Mouse (Mus musculus): ENCODE data around the gene Nmu. TPM values are rescaled to one million over a fixed set of nuclear protein-coding genes. Genes with fewer than 3 reads are reported as not detected.

Nmu gene
- total RNA-seq, 2 experiments from 2014 or later = not detected

DNA sequence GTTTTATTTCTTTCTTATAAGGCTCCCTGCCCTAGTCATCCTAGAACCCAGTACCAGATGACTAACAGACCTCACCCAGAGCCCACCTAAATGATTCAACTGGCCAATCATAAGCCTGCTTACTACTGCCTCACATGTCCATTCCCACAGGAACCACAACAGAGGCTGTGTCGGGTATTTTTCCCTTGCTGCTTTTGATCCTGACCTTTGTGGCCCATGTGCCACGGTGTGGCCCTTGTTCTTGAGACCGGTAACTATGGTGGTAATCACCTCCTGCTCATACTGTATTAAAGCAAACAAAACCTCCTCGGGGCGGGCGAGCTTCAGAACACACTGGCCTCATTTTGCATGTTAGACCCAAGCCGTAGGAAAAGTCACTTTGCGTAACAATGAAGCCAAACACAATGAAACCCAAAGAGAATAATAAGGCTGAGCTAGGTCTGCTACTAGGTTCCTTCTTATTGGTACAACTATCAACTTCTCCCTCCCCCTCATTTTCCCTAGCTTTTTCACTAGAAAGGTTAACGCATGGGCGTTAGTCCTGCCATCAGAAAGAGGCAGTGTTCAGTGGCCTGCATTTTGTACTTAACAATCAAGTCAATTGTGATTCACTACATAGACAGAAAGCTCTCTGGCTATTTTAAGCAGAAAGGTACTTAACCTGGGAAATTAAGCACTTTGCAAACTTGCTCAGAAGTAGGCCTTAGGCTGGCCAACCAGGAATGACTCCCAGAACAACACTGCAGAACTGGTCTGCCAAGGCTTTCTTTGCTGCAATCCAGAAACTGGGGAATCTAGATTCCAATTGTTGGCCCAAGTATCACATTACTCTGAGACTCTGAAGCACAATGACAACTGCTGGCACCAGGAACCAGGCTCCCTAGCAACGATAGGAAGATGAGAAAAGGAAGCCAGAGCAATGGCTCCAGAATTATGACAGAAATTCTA lies 42.1 kb downstream of the Nmu start:
- no peak for ATAC-seq (replicated peaks; ENCODE audit: low FRiP score, poor library complexity, severe bottlenecking)

DNA sequence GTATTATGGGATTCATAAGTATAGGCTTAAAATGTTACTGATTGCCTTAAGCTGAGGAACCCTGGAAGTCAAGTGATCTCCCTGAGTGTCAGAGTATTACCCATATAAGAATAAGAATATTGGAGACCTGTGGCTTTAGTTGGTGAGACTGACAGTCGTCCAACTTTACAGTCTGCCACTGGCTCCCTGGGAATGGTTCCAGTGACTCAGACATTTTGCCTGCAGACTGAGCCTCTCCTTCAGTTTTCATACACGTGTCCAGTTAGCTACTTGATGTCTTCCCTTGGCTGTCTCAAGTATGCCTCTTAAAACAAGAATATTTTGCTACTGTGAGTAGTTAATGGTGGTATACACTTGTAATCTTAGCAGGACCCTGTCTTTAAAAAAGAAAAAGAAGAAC lies 55.4 kb downstream of the Nmu start:
- no peak for ATAC-seq (replicated peaks; ENCODE audit: low FRiP score, poor library complexity, severe bottlenecking)

DNA sequence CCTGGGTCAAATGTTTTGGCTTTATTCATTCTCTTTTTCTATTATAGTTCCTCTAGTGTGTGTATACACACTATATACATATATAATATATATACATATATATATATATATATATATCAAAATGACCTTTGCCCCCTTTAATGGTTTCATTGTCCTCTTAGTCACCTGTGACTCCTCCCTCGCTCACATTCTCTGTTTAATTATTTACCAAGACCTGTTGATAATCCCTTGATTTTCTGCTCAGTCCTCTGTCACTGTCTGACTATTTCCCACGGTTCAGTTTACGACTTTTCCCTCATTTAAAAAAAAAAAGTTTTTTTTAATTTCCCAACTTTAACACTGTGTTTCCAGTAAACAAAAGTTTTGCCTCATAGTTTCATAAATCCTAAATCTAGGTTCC lies 57.3 kb downstream of the Nmu start:
- no peak for ATAC-seq (replicated peaks; ENCODE audit: low FRiP score, poor library complexity, severe bottlenecking)

DNA sequence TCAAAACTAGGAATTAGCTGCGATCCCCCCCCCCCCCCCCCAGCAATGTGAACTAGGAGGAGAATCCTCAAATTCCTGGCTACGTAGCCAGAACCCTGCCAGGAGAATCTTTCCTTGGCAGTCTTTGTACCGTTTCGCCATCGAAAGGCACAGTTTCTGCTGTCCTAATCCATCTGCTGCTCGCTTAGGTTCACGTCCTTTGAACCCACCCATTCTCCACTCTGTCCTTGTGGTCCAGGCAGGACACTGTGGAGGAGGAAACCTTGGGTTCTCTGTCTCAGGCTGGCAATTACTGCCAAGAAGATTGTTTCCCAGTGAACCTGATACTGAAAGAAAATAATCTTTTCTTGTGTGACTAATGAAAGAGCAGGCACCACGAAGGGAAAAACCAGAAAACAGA lies 58.0 kb downstream of the Nmu start:
- no peak for ATAC-seq (replicated peaks; ENCODE audit: low FRiP score, poor library complexity, severe bottlenecking)

DNA sequence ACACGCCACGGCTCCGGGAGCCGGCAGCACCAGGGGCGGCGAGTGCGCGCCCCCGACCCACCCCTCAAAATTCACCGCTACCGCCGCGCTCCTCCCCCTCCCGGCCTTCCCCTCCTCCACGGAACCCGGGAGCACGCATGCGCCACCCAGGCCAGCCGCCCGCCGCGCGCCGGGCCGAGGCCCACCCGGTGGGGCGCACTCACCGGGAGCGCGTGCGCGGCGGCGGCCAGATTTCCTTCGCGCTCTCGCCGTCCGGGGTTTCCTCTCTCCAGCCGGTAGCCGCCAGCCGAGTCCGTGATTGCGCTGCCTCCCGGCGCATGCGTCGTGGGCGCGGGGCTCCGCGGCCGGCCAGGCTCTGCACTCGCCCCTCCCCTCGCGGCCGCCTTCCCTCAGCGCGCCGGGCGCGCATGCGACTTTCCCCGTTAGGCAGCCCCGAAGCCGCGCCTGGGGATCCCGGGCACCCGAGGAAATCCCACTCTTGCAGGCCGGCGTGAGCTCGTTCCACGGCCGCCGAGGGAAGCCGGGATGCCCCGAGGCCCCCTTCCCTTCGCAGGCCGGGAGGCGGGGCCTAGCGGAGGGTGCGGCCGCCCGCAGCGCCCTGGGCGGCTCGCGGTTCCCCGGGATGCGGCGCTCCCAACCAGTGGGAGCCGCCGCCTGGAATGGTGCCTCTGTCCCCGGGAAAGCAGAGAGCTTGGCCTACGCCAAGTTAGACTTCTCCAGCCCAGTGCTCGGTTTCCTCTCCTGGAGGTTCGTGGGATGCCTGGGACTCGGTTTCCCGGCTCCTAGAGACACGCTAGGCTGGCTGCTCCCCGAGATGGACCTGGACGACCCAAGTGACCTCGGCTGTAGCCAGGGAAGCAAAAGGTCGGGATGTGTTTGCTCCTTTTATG lies 58.9 kb downstream of the Nmu start, which contains the start of gene Clock:
Gene Clock, minus strand, starts transcription at position 341 of the 890 bp plus-strand sequence.
- ATAC-seq (replicated peaks; ENCODE audit: low FRiP score, poor library complexity, severe bottlenecking) = no peak

DNA sequence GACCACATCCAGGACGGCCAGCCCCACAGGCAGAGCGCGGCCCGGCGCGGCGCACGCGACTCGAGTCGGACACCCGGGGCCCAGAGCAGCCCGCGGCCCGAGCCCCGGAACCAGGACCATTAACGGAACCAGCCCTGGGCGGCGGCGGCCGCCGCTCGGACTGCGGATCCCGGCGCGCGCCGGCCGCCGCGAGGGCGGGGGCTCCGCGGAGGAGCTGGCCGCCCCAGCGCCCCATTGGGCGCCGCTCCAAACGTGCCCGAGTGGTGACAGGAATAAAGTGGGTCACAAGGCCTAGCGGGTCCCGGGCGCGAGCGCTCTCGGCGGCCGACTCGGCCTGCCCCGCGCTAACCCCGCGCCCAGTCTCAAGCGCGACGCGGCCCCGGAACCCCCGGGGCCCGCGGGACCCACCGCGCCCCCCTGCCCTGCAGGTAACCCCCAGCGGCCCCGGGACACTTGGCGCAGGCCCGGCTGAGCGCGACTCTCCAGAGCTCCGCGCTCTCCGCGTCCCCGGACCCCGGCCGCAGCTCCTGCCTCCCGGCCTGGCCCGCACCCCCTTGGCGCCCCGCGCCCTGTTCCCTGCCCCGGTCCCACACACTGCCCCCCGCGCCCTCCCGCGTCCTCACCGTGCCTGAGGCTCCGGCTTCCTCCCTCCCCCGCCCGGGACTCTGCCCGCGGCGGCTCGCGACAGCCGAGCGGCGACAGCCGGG lies 59.7 kb downstream of the Nmu start:
- ATAC-seq (replicated peaks; ENCODE audit: low FRiP score, poor library complexity, severe bottlenecking) = no peak

DNA sequence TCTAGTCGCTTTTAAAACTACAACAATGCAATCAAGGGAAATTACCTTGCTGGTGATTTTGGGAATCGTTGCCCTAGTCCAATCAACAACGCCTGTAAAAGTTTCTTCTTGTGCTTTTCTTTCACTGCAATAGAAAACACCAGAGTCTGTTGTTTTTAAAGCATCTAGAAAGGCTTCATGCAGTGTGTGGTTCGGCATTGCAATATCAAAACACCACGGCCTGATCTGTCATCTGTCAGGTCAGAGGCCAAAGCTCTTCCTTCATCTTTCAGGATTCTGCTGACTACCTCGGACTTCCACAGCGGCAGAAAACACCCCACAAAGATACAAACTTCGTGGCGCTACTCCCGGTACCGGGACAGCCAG lies 60.2 kb downstream of the Nmu start:
- ATAC-seq (replicated peaks; ENCODE audit: low FRiP score, poor library complexity, severe bottlenecking) = no peak

DNA sequence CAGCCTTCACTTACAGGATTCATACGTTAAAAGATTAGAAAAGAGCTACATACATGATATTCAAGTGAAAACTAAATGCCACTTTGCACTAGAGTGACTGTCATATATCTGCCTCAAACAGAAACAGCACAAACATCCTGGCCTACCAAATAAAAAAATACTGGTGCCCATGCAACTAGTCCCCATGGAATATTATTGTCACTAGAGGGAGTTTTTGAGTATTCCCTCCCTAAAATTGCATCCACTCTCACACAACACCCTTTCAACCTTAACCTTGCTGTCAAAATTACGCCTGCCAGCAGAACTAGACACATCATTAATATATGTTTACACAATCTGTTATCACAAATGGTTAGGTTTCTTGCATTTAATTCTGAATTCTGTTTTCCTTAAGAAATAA lies 61.6 kb downstream of the Nmu start:
- no peak for ATAC-seq (replicated peaks; ENCODE audit: low FRiP score, poor library complexity, severe bottlenecking)

DNA sequence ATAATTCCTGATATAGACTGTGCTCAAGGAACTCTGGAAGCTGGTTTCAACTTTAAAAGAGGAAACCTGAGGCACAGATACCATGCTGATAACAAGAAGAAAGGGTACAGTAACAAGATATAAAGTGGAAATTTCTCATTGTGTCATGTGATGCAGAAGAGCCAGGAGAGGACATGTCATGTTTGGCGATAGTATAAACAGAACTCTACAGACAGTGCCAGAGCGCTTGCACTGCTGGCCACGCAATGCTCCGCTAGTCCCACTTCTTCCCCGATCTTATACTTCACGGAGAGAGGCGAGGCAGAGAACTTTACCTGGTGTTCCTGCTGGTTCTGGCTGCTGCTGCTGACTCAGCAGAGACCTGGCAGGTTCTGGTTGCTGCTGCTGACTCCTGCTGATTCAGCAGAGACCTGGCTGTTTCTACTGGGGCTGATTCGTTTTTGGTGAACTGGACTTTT lies 74.3 kb downstream of the Nmu start:
- ATAC-seq (replicated peaks; ENCODE audit: low FRiP score, poor library complexity, severe bottlenecking) = no peak

DNA sequence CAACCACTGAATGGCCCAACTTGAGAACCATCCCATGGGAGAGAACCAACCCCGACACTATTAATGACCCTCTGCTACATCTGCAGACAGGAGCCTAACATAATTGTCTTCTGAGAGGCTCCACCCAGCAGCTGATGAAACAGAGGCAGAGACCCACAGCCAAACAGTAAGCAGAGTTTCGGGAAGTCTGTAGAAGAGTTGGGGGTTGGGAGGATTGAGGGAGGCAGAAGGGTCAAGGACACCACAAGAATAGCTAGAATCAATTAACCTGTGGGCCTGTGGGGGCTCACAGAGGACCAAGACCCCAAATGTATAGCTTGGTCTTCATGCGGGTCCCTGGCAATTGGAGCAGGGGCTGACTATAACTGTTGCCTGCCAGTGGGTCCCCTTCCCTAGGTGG lies 75.3 kb downstream of the Nmu start:
- no peak for ATAC-seq (replicated peaks; ENCODE audit: low FRiP score, poor library complexity, severe bottlenecking)

DNA sequence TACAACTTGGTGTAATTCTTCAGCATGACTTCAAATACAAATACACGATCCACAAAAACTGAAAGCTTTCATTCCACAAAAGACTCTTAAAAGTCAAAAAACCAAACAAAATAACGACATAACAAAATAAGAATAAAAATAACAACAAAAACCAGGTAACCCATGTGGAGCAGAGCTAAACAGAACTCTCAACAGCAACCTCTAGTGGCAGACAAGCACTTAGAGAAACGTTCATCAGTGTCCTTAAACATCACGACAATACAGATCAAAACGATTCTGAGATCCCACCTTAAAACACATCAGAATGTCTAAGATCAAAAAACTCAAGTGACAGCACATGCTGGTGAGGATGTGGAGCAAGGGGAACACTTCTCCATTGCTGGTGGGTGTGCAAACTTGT lies 76.5 kb downstream of the Nmu start:
- no peak for ATAC-seq (replicated peaks; ENCODE audit: low FRiP score, poor library complexity, severe bottlenecking)

DNA sequence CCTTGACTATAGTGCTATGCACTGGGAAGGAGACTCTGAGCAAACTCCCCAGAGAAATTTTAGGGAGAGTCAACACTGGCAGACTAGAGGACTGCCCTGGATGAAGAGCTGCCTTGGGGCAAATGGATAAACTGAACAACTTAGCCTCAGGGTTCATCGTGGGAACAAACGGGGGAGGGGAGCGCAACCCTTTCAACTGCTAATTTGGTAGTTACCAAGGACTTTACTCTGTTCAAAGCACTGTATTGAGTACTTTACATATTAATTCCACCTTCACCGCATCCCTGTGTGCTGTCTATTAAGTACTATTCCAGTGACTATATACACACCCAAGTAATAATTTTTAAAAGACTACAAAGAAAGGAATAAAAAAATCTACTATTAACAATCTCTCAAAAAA lies 77.9 kb downstream of the Nmu start:
- ATAC-seq (replicated peaks; ENCODE audit: low FRiP score, poor library complexity, severe bottlenecking) = no peak

DNA sequence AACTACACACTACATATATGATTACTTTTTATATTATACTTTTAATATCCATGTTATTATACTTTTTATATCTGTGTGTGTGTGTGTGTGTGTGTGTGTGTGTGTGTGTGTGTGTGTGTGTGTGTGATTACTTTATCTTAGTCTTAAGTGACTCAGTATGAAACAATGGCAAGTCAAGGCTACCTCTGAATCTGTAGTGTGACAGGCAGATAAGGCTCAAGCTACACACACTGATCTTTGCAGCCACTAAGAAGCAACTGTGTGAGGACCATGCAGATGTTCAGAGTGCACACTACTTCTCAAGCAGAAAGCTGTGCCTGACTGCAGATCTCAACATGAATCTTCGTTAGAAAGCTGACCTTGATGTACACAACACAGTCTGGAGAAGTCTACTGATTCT lies 79.7 kb downstream of the Nmu start:
- ATAC-seq (replicated peaks; ENCODE audit: low FRiP score, poor library complexity, severe bottlenecking) = no peak

Other genes with a start within 250 kb of the Nmu start
- gene Srd5a3, start 223.5 kb downstream of the Nmu start, total RNA-seq (2015; ENCODE audit: low replicate concordance) = 7.6 and 13.0 TPM in 2 replicates
- gene Srd5a3, start 223.5 kb downstream of the Nmu start, total RNA-seq (2017; ENCODE audit: low replicate concordance) = 4.5 and 7.3 TPM in 2 replicates
- 22.7 and 34.0 TPM in 2 replicates for gene Tmem165, start 179.9 kb downstream of the Nmu start, total RNA-seq (2015; ENCODE audit: low replicate concordance)
- 24.0 and 31.4 TPM in 2 replicates for gene Tmem165, start 179.9 kb downstream of the Nmu start, total RNA-seq (2017; ENCODE audit: low replicate concordance)
- 1.8 and 10.9 TPM in 2 replicates for gene Clock, start 59.0 kb downstream of the Nmu start, total RNA-seq (2015; ENCODE audit: low replicate concordance)
- gene Clock, start 59.0 kb downstream of the Nmu start, total RNA-seq (2017; ENCODE audit: low replicate concordance) = 1.0 and 1.1 TPM in 2 replicates
- not detected in 2 replicates for gene Pdcl2, start 32.6 kb downstream of the Nmu start, total RNA-seq (2015; ENCODE audit: low replicate concordance)
- not detected in 2 replicates for gene Pdcl2, start 32.6 kb downstream of the Nmu start, total RNA-seq (2017; ENCODE audit: low replicate concordance)
- gene Gm7271, start 120.3 kb upstream of the Nmu start, total RNA-seq (2015; ENCODE audit: low replicate concordance) = not detected in 2 replicates
- not detected in 2 replicates for gene Gm7271, start 120.3 kb upstream of the Nmu start, total RNA-seq (2017; ENCODE audit: low replicate concordance)
- 31.4 and 32.7 TPM in 2 replicates for gene Exoc1, start 165.5 kb upstream of the Nmu start, total RNA-seq (2015; ENCODE audit: low replicate concordance)
- gene Exoc1, start 165.5 kb upstream of the Nmu start, total RNA-seq (2017; ENCODE audit: low replicate concordance) = 19.0 and 32.3 TPM in 2 replicates
- gene Cep135, start 224.9 kb upstream of the Nmu start, total RNA-seq (2015; ENCODE audit: low replicate concordance) = 39.3 and 59.1 TPM in 2 replicates
- gene Cep135, start 224.9 kb upstream of the Nmu start, total RNA-seq (2017; ENCODE audit: low replicate concordance) = 81.6 and 82.6 TPM in 2 replicates

All from erythroid progenitor cell, adult 5-6 weeks (primary cell).